In genomic region chr1:92051489-92052062, GRCm38 (mm10) we compare ENCODE assay signal across 14 mouse cellular contexts.
DNase-seq lines count a peak whose midpoint lies in the region; ATAC-seq and TF ChIP-seq lines count a peak whose summit lies in the region.
"Had no signal": no experiment of that assay in that cellular context is flagged by ENCODE, and none has a peak within 500 bp of the region (broad histone marks: within the 10 kb centered on the region; RNA-seq: fewer than 3 reads in every experiment).

No protein-coding gene starts in this region.

- no peaks in the 10 kb centered on the region for H3K36me3 ChIP-seq in kidney, adult 2 months (ENCODE audit: control insufficient read depth, insufficient read depth, low read length)
- no peaks in the 10 kb centered on the region for H3K36me3 ChIP-seq in liver, postnatal 0 days (replicated peaks; ENCODE audit: insufficient read depth, low read length)
- H3K36me3 ChIP-seq: hindbrain, embryonic 12.5 days had no signal

- 0 out of 2 replicates have a peak, but pooled peaks have one; percentile 7 for TF ChIP-seq CTCF in kidney, adult 2 months (conservative IDR thresholded peaks at IDR 0.05; ENCODE audit: insufficient read depth, insufficient read length, low read depth, low read length)
- peak; percentile 33 for TF ChIP-seq CTCF in liver, postnatal 0 days (IDR thresholded peaks at IDR 0.05; ENCODE audit: low read depth)

- no peak for TF ChIP-seq POLR2A in kidney, adult 2 months (IDR thresholded peaks at IDR 0.05; ENCODE audit: low read depth, low read length)

- TF ChIP-seq EP300 in liver, postnatal 0 days (IDR thresholded peaks at IDR 0.05; ENCODE audit: low read depth), result no peak

- no peak overlapping the region for H3K4me2 ChIP-seq in liver, postnatal 0 days (ENCODE audit: low read depth, low read length)
- H3K4me2 ChIP-seq: hindbrain, embryonic 12.5 days had no signal

- no peaks in the 10 kb centered on the region for H3K27me3 ChIP-seq in kidney, adult 2 months (replicated peaks; ENCODE audit: control insufficient read depth, insufficient read depth, low read length)
- H3K27me3 ChIP-seq in liver, postnatal 0 days (ENCODE audit: insufficient read depth, low read length), result no peaks in the 10 kb centered on the region
- H3K27me3 ChIP-seq: CH12.LX; hindbrain, embryonic 12.5 days; megakaryocyte, embryonic 14.5 days had no signal

- intact Hi-C loops in gastrocnemius, postnatal 36 days (cut with DNase I), result no loop called here

- peaks cover 9% of the 10 kb centered on the region for H3K4me1 ChIP-seq in kidney, adult 2 months (ENCODE audit: control insufficient read depth, insufficient read depth, low read length)
- H3K4me1 ChIP-seq in liver, postnatal 0 days (ENCODE audit: insufficient read depth), result peaks cover 15% of the 10 kb centered on the region

- H3K4me3 ChIP-seq in kidney, adult 2 months (ENCODE audit: insufficient read depth, low read depth, low read length), result no peak overlapping the region
- no peak overlapping the region for H3K4me3 ChIP-seq in liver, postnatal 0 days (ENCODE audit: low read depth, low read length)
- H3K4me3 ChIP-seq: hindbrain, embryonic 12.5 days; megakaryocyte, embryonic 14.5 days had no signal

- H3K9ac ChIP-seq in liver, postnatal 0 days (replicated peaks), result no peak overlapping the region
- H3K9ac ChIP-seq: hindbrain, embryonic 12.5 days had no signal

- no peak for ATAC-seq in liver, postnatal 0 days
- ATAC-seq in megakaryocyte, adult 5-6 weeks (ENCODE audit: poor library complexity, severe bottlenecking), result peak; percentile 1

- WGBS in kidney, adult 2 months, result 88% methylated on average over 4 of the region's 4 CpGs
- WGBS in liver, postnatal 0 days (ENCODE audit: insufficient replicate concordance), result 70% methylated on average over 4 of the region's 4 CpGs

- H3K27ac ChIP-seq in kidney, adult 2 months (ENCODE audit: insufficient read depth, low read depth, low read length), result no peak overlapping the region
- H3K27ac ChIP-seq in liver, postnatal 0 days (ENCODE audit: low read depth), result peak overlapping the region; percentile 64
- H3K27ac ChIP-seq: hindbrain, embryonic 12.5 days had no signal

- DNase-seq in kidney, adult 2 months, result no peak
- no peak for DNase-seq in kidney, postnatal 14 days
- peak; percentile 49 for DNase-seq in T-cell, adult 2 months (ENCODE audit: low spot score)
- no peak for DNase-seq in liver, postnatal 0 days
- no peak for DNase-seq in cerebellum, adult 9-11 months
- no peak for DNase-seq in layer of hippocampus, adult 9-10 months (ENCODE audit: low spot score)
- no peak for DNase-seq in gastrocnemius, postnatal 36 days
- DNase-seq: adrenal gland, postnatal 36 days; cerebellum, adult 9-10 months; right cerebral cortex, adult 18-20 months had no signal

- no peaks in the 10 kb centered on the region for H3K9me3 ChIP-seq in liver, postnatal 0 days (ENCODE audit: low read length)
- H3K9me3 ChIP-seq: hindbrain, embryonic 12.5 days; megakaryocyte, embryonic 14.5 days had no signal
